Mouse (Mus musculus) brain, embryonic 14.5 days (tissue): ENCODE results near the gene Dnaaf3.

Source experiments
- CTCF ChIP-seq: fragments of 200-500 bp; IDR thresholded peaks from 2 replicates; pipeline ENCODE4 v1.5.1; 2012; ENCODE audit warnings: inconsistent platforms, mild to moderate bottlenecking, moderate library complexity, borderline replicate concordance; ENCODE audit not compliant: insufficient read depth, insufficient read length; ENCODE audit errors: extremely low read depth
- POLR2A ChIP-seq: fragments of 200-500 bp; IDR thresholded peaks from 2 replicates; pipeline ENCODE4 v1.6.1; 2012; ENCODE audit warnings: mild to moderate bottlenecking, inconsistent platforms, borderline replicate concordance; ENCODE audit not compliant: poor library complexity, insufficient read depth, insufficient read length, severe bottlenecking; ENCODE audit errors: extremely low read depth

DNA sequence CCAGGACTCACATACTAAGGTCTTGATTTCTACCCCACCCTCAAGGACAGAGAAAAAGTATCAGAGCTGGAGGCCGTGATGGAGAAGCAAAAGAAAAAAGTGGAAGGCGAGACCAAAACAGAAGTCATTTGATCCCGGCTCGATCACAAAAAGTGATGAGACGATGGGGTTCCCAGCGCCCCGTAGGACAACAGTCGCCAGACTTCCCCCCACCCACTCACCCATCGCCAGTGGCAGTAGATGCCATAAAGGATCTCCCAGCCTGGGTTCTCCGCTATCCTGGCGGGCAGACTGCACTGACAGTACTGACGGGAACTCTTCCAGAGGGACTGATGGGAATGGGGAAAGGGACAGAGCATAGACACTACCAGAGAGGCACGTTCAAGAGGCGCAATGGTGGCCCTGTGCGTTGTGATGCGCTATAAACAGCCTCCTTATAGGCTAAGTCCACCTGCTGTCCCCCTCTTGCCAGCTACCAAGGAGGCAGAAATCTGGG lies 53.4 kb downstream of the Dnaaf3 start:
- TF ChIP-seq POLR2A, result no peak
- no peak for TF ChIP-seq CTCF
